Mouse (Mus musculus): ENCODE results near the gene Scn5a. TPM values are rescaled to one million over a fixed set of nuclear protein-coding genes. Genes with fewer than 3 reads are reported as not detected.

The Scn5a gene
- polyA plus RNA-seq, 2 experiments: 0.02 TPM; not detected in 1

GRCm38 (mm10) chr9:119435855-119436254, 143.0 kb downstream of the Scn5a start:
- no peak for DNase-seq (ENCODE audit: low read depth in 3 of 3, low spot score in 3 of 3)

More at GRCm38 (mm10) chr9:119435855-119436254, 143.0 kb downstream of the Scn5a start:
- H3K9me3 ChIP-seq (ENCODE audit: control insufficient read depth, low read length): no peaks in the 10 kb centered on the region
- 17% methylated on average over 2 of the region's 2 CpGs for WGBS (ENCODE audit: insufficient replicate concordance)
- H3K27me3 ChIP-seq (ENCODE audit: control insufficient read depth, insufficient read depth, low read length): no peaks in the 10 kb centered on the region
- no peaks in the 10 kb centered on the region for H3K36me3 ChIP-seq (replicated peaks; ENCODE audit: control insufficient read depth, insufficient read depth, low read depth)
- no peak overlapping the region for H3K4me3 ChIP-seq (ENCODE audit: insufficient read depth in 1 of 2, low read depth in 2 of 2, low read length in 2 of 2)
- TF ChIP-seq EP300 (IDR thresholded peaks at IDR 0.05; ENCODE audit: low read depth): no peak
- no peak for TF ChIP-seq CTCF (IDR thresholded peaks at IDR 0.05; ENCODE audit: low read depth)
- H3K27ac ChIP-seq: no peak overlapping the region
- no peak overlapping the region for H3K4me2 ChIP-seq (ENCODE audit: low read depth)
- ATAC-seq (ENCODE audit: insufficient read depth): no peak
- H3K9ac ChIP-seq (replicated peaks): no peak overlapping the region
- H3K4me1 ChIP-seq (replicated peaks; ENCODE audit: control insufficient read depth in 2 of 2, insufficient read depth in 2 of 2, low read length in 1 of 2): no peaks in the 10 kb centered on the region

Other genes with a start within 250 kb of the Scn5a start
- 26.6 and 27.3 TPM in 2 replicates for gene Acaa1a, start 239.3 kb downstream of the Scn5a start, polyA plus RNA-seq (2012; rRNA removed)
- gene Acaa1a, start 239.3 kb downstream of the Scn5a start, polyA plus RNA-seq (2014; fragmentation: Nextera tagmentation; extraction: Ambion mirVana): 28.4 and 30.6 TPM in 2 replicates
- 5.8 and 6.4 TPM in 2 replicates for gene Myd88, start 237.6 kb downstream of the Scn5a start, polyA plus RNA-seq (2012; rRNA removed)
- gene Myd88, start 237.6 kb downstream of the Scn5a start, polyA plus RNA-seq (2014; fragmentation: Nextera tagmentation; extraction: Ambion mirVana): 15.0 and 15.8 TPM in 2 replicates
- gene Xylb, start 221.6 kb downstream of the Scn5a start, polyA plus RNA-seq (2012; rRNA removed): 3.3 and 4.8 TPM in 2 replicates
- gene Xylb, start 221.6 kb downstream of the Scn5a start, polyA plus RNA-seq (2014; fragmentation: Nextera tagmentation; extraction: Ambion mirVana): 2.4 and 4.2 TPM in 2 replicates
- gene Slc22a14, start 213.5 kb downstream of the Scn5a start, polyA plus RNA-seq (2012; rRNA removed): not detected in 2 replicates
- gene Slc22a14, start 213.5 kb downstream of the Scn5a start, polyA plus RNA-seq (2014; fragmentation: Nextera tagmentation; extraction: Ambion mirVana): not detected in 2 replicates
- 0.62 and 0.69 TPM in 2 replicates for gene Acvr2b, start 176.9 kb downstream of the Scn5a start, polyA plus RNA-seq (2012; rRNA removed)
- 1.5 and 2.3 TPM in 2 replicates for gene Acvr2b, start 176.9 kb downstream of the Scn5a start, polyA plus RNA-seq (2014; fragmentation: Nextera tagmentation; extraction: Ambion mirVana)
- 1.5 and 2.4 TPM in 2 replicates for gene Exog, start 134.1 kb downstream of the Scn5a start, polyA plus RNA-seq (2012; rRNA removed)
- gene Exog, start 134.1 kb downstream of the Scn5a start, polyA plus RNA-seq (2014; fragmentation: Nextera tagmentation; extraction: Ambion mirVana): 5.7 and 6.0 TPM in 2 replicates
- gene Scn10a, start 140.3 kb upstream of the Scn5a start, polyA plus RNA-seq (2012; rRNA removed): 0.08 and 0.11 TPM in 2 replicates
- 0.06 TPM in 1 of 2 replicates, not detected in the other for gene Scn10a, start 140.3 kb upstream of the Scn5a start, polyA plus RNA-seq (2014; fragmentation: Nextera tagmentation; extraction: Ambion mirVana)
- gene Scn11a, start 246.4 kb upstream of the Scn5a start, polyA plus RNA-seq (2012; rRNA removed): 0.01 TPM in 1 of 2 replicates, not detected in the other
- not detected in 2 replicates for gene Scn11a, start 246.4 kb upstream of the Scn5a start, polyA plus RNA-seq (2014; fragmentation: Nextera tagmentation; extraction: Ambion mirVana)

All from liver, embryonic 14.5 days (tissue).